Mouse (Mus musculus) 3T3-L1 (cell line): ENCODE measurements at regions not wholly inside any gene's neighbourhood (a gene's known extent, or its start where the extent isn't known, plus 50 kb on each side); places are given as distances from the start of the nearest gene placed in this dataset.

Experiments used
- DNase-seq: peaks from one replicate; pipeline ENCODE4 v3.0.0-alpha.2; 2015; ENCODE audit warnings: low read depth, low spot score

DNA sequence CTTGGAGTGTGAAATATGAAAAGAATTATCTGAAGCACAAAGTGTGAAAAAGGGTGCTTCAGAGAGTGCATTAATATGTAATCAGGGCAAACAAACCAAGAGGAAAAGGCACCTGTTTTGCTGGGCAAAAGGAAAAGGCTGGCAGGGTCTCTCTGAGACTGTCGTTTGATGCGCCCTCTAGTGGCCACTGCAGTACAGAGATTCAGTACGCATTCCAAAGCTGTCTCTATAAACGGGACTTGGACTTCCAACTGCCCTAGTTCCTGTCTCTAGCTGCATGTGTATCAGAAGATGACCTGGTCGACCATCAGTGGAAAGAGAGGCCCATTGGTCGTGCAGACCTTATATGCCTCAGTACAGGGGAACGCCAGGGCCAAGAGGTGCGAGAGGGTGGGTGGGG lies 58.7 kb upstream of the D16Ertd472e start:
- DNase-seq = peak; percentile 84

DNA sequence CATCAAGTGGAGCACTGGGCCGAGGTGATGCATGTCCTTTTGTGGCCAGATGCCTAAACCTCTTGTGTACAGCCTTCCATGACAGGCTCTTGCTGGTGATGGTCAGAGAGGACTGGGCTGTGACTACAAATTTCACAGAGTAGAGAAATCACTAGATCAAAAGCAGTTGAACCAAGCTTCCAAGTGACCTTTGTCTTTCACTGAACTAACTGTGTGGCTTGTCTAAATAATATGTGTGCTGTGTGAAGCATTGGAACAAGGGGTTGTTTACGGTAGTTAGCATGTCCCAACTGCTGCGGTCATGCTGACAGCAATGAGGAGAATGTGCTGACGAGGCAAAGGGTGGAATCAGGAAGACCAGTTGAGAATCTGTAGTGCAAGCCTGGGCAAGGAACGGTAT lies 55.3 kb upstream of the D16Ertd472e start:
- no peak for DNase-seq

DNA sequence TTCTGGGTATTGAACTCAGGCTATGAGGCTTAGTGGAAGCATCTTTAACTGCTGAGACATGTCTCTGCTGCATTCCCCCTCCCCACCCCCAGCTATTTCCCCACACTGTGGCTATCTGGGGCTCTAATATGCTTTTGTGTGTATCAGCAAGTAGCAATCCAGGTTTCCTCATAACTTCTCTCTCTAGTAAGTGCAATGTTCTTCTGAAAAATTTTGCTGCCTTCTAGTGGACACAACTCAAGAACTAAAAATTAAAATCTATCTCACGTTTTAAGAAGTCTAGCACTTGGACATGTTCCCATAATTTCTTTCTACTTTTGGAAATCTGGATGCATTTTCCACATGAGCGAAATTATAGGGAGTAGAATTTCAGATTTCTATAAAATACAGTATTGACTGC lies 50.3 kb upstream of the D16Ertd472e start:
- DNase-seq = peak; percentile 28
